Mouse (Mus musculus) spleen, adult 10 weeks (tissue): ENCODE results near the gene Gm28043. TPM values are rescaled to one million over a fixed set of nuclear protein-coding genes. Genes with fewer than 3 reads are reported as not detected.

Experiments
- polyA plus RNA-seq: library from polyadenylated mRNA; stranded (reverse); fragments of 350-450 nt; fragmentation: Illumina TruSeq; extraction: RNeasy Lipid Tissue Mini Kit (QIAGEN cat#74804); gene quantifications from one replicate; pipeline ENCODE4 v1.2.3, GENCODE M21; 2015; ENCODE audit warnings: low replicate concordance; ENCODE audit not compliant: insufficient read depth

The Gm28043 gene
- 8.9 TPM for polyA plus RNA-seq

DNA sequence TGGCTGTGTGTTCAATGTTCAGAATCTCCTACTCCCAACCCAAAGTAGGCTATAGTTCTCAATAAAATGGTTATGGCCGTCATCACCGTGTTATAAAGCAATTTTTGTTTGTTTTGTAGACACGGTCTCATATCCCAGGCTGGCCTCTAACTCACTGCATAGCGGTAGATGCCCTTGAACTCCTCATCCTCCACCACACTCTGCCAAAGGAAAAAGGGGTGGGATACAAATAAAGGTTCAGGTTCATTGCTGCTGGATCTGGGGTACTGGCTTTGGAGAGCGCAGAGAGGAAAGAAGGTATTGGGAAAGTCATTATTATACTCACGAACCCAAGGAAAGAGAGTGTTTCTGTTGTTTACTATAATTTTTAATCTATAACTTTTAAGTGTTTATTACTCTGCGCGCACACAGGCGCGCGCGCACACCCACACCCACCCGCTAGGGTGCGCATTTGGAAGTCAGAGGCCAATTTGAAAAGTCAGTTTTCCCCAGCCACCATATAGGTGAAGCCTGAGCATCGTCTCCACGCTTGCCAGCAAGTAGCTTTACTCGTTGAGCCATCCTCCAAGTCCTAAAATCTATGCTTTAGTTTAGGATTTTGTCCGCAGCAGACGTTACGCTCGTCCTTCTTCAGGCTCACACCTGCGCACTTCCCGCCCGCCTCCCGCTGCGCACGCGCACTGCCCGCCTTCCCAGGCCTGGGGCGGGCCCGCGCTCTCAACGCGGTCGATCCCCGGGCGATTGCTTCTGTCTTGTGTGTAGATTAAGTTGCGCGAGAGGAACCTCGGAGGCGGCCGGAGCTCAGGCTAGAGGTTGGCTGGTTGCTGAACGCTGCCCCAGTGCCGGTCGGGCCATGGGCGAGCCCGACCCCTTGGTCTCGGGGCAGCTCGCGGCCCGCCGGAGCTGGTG, at the start of gene Gm28043, which contains the start of gene Rnf8:
Gene Gm28043 (plus strand): TSS at position 762 of the 909 bp plus-strand sequence.
Gene Rnf8 (plus strand): TSS at position 676 of the 909 bp plus-strand sequence.

DNA sequence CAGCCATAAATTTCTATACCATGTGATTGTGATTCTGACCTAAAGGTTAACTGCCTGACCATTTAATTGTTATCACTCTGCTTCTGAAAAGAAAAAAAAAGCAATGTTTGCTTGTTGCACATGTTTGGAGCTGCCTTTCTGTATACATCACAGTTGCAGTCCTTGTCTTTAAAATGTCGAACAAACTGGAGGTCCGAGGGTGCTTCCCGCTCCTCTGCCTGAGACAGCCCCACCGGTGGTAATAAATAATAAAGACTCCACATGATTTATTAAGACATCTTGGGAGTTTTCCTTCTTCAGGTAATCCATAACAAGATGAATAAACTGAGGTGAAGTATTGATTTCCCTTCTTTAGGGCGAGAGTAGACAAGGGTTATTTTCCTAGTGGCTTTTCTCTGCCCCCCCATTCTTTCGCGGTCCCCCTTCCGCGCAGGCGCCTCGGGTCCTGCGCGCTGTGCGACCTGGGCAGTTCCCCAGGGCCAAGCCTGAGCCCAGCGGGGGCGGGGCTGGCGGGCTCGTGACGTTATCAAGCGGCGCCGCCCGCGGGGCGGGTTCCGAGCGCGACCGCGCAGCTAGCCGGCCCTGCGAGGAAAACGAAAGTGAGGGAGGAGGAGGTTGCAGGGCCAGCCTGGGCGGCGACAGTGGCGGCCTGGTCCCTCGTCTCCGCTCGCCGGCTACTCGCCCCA, 45.5 kb downstream of the Gm28043 start, which contains the start of gene Cmtr1:
Gene Cmtr1 (plus strand): TSS at position 520 of the 686 bp plus-strand sequence.

DNA sequence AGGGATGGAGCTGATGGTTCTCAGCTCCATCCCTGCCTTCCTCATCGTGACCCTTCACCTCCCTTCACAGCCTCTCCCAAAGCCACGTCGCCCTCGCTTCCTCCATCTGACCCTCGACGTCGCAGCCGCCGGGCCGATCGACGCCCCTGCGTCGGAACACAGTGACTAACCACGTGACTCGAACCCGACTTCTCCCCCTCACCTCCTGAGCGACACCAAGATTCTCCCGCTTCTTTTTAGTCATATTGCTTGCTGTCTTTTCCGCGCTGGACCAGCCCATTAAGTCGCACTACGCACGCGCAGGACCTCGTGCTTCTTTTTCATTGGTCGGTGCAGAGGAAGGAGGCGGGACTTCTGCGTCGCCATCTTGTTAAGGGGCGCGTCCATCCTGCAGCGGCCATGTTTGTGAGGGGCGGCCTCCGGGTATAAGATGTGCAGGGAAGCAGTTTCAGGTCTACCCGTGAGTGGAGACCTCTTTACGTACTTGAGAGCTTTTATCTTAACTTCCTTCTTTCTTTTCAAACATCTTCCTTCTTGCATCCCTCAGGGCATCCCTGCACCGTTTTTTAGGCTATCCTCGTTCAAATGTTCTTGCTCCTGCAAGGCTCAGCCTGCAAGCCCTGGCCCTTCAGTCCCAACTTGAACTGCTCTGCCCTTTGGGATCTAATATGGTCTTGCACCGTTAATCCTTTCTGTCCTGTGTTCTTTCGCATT, 102.2 kb downstream of the Gm28043 start, which contains the start of gene Ccdc167:
Gene Ccdc167 (minus strand): TSS at position 313 of the 714 bp plus-strand sequence.

Other genes with a start within 250 kb of the Gm28043 start
- gene Pim1, start 124.1 kb upstream of the Gm28043 start, polyA plus RNA-seq = 72.4 TPM
- not detected for gene Gm17657, start 65.2 kb upstream of the Gm28043 start, polyA plus RNA-seq
- 12.7 TPM for gene Tbc1d22b, start 65.1 kb upstream of the Gm28043 start, polyA plus RNA-seq
- gene Tmem217, start 62.5 kb upstream of the Gm28043 start, polyA plus RNA-seq = not detected
- 32.5 TPM for gene Rnf8, start 86 bp upstream of the Gm28043 start, polyA plus RNA-seq
- 127 TPM for gene Cmtr1, start 45.7 kb downstream of the Gm28043 start, polyA plus RNA-seq
- gene Ccdc167, start 102.2 kb downstream of the Gm28043 start, polyA plus RNA-seq = 15.5 TPM